Mouse (Mus musculus) myocyte (in vitro differentiated cells): ENCODE measurements at regions not wholly inside any gene's neighbourhood (a gene's known extent, or its start where the extent isn't known, plus 50 kb on each side); places are given as distances from the start of the nearest gene placed in this dataset.

ENCODE experiments used
- CEBPB ChIP-seq: IDR thresholded peaks from 2 replicates; pipeline ENCODE4 v1.6.1; 2011; ENCODE audit warnings: mild to moderate bottlenecking, moderate library complexity; ENCODE audit not compliant: poor library complexity, insufficient read depth, severe bottlenecking
- E2F4 ChIP-seq: IDR thresholded peaks from one replicate; pipeline ENCODE4 v1.6.1; 2011; ENCODE audit warnings: mild to moderate bottlenecking, control low read depth, moderate library complexity; ENCODE audit not compliant: insufficient read depth
- MAX ChIP-seq: IDR thresholded peaks from one replicate; pipeline ENCODE4 v1.6.1; 2011; ENCODE audit warnings: low read depth, mild to moderate bottlenecking, control low read depth
- POLR2A ChIP-seq: IDR thresholded peaks from one replicate; pipeline ENCODE4 v1.6.1; 2011; ENCODE audit warnings: low read depth, mild to moderate bottlenecking, control low read depth, moderate library complexity; ENCODE audit not compliant: insufficient read length
- POLR2AphosphoS2 ChIP-seq: IDR thresholded peaks from one replicate; pipeline ENCODE4 v1.6.1; 2011; ENCODE audit warnings: low read depth, control low read depth; ENCODE audit not compliant: insufficient read length
- REST ChIP-seq: IDR thresholded peaks from one replicate; pipeline ENCODE4 v1.6.1; 2011; ENCODE audit warnings: mild to moderate bottlenecking, control low read depth, moderate library complexity; ENCODE audit not compliant: insufficient read depth, insufficient read length
- SRF ChIP-seq: IDR thresholded peaks from one replicate; pipeline ENCODE4 v1.6.1; 2011; ENCODE audit warnings: low read depth; ENCODE audit not compliant: control insufficient read depth, insufficient read length
- TCF12 ChIP-seq: IDR thresholded peaks from one replicate; pipeline ENCODE4 v1.6.1; 2011; ENCODE audit warnings: mild to moderate bottlenecking, control low read depth; ENCODE audit not compliant: poor library complexity, insufficient read depth, severe bottlenecking
- USF1 ChIP-seq: IDR thresholded peaks from one replicate; pipeline ENCODE4 v1.6.1; 2011; ENCODE audit warnings: low read depth, mild to moderate bottlenecking, control low read depth, moderate library complexity

- TF ChIP-seq MAX (no peak), POLR2A (no peak), POLR2AphosphoS2 (no peak), SRF (no peak), CEBPB (no peak), TCF12 (no peak), USF1 (no peak), REST (no peak), E2F4 (no peak)
These were observed 236.3 kb upstream of the Pabpc6 start for GRCm38 (mm10) chr17:9905501-9906462.
